Mouse (Mus musculus): Measurements from ENCODE around the gene Tmem205. TPM values are rescaled to one million over a fixed set of nuclear protein-coding genes. Genes with fewer than 3 reads are reported as not detected.
A peak's percentile ranks its signal among the peaks of the same experiment; 100 is the strongest.

Gene Tmem205
- 10 to 100 TPM; 13.7 to 14.2 TPM for total RNA-seq (2021)
- long read RNA-seq, experiment 1, transcript Tmem205-201 (4 exons, 785 nt): major isoform, 6 of 6 reads
- long read RNA-seq, experiment 1, partial matches to known transcripts: 0 of 6 reads
- long read RNA-seq, experiment 1, other reads (novel, unspliced or antisense): 0 of 6 reads
- long read RNA-seq, experiment 2, partial matches to known transcripts: 0 of 8 reads
- long read RNA-seq, experiment 2, other reads (novel, unspliced or antisense): 4 of 8 reads

- intact Hi-C loops (cut with DNase I; ENCODE audit: low total_unique reads): no loop called here
- peak; percentile 93 for DNase-seq
Observed at GRCm38 (mm10) chr9:21927208-21927753, at the start of gene Tmem205, which contains the start of gene Ccdc159. Gene Tmem205, minus strand, starts transcription at chr9:21927556. Gene Ccdc159, plus strand, starts transcription at chr9:21927471.

DNA sequence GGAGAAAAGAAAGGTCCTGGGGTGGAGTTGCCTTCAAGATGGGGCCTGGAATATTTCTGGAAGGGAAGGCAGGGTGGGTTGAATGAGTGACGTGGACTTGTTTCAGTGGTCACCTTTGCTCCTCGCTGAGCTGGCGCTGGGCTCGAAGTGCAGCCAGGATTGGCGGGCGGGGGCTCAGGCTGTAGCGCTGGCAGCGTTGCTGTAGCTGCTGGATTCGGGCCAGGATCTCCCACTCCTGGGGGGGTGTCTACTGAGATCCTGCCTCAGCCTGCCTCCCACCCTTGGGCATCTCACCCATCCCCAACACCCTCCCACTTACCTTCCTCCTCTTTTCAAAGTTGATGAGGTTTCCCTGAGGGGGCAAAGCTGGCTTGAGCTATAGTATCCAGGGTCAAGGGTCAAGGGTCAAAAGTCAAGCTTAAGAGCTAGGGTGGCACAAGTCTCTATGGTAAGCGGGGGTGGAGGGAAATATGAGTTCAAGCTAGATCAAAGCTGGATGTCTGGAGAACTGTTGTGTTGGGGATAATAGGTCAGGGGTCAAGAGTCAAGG is 49.3 kb upstream of the Tmem205 start:
- intact Hi-C loops (cut with DNase I; ENCODE audit: low total_unique reads): loop anchor here (10.0 kb wide), 1 partner anchor 168 kb away; no protein-coding TSS in a partner anchor
- DNase-seq: no peak

DNA sequence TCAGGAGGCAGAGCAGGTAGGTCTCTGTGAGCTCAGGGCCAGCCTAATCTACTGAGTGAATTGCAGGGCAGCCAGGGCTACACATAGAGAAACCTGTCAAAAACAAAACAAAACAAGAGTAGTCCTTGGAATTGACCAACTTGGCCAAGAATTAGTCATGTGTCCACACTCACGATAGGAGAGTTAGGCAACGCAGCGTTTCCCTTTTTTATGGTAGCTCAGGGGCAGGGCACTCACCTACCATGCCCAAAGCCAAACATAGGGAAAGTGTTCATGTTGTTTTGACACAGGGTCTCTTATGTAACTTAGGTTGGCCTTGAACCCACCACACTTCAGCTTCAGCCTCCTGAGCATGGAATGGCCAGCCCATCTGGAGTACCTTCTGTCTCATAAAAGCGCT is 41.9 kb upstream of the Tmem205 start:
- intact Hi-C loops (cut with DNase I; ENCODE audit: low total_unique reads): no loop called here
- no peak for DNase-seq

DNA sequence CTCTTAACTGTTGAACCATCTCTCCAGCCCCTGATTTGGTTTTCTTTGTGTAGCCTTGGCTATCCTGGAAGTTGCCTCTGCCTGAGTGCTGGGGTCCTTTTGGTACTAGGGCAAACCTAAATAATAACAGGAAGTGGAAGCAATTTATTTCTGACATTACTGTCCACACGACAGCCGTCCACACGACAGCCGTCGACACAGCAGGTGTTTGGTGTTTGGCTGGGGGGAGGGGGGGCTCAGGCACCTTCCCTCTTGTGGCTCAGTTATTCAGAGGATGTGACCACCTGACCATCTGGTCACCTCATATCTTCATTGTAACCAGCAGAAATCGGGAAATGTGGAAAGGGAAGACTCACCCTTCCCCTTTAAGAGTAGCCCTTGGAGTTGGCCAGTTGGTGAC is 41.5 kb upstream of the Tmem205 start:
- intact Hi-C loops (cut with DNase I; ENCODE audit: low total_unique reads): no loop called here
- DNase-seq: no peak

- DNase-seq: peak; percentile 79
- intact Hi-C loops (cut with DNase I; ENCODE audit: low total_unique reads): no loop called here
Observed at GRCm38 (mm10) chr9:21963417-21963816, 36.1 kb upstream of the Tmem205 start, which contains the start of gene Epor. Gene Epor, minus strand, starts transcription at chr9:21963506.

DNA sequence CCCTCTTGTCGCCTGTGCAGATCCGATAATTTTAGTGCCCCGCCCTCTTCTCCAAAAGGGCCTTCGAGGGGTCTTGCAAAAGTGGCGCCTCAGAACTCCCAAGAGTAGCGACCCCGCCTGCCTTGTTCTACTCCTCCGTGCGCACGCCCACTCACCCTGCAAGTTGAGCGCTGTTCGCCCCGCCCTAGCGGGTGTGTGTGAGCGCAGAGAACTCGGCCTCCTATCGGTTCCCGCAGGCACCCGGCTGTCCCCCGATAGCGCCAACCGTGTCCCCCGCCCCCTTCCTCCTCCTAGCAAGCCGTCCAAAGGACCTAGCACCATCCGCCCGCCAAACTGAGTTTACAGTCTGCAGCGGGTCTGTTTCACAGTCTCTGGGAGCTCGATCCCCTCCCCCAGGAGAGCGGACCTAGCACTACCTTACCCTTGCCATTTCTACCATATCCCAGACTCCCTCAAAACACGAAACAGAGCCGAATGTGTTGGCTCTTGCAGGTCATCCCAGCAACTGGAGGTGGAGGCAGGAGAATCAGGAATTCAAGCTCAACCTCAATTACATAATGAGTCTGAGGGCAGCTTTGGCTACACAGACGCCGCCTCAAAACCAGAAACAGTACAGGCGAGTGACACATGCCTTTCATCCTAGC is 35.2 kb upstream of the Tmem205 start:
- peak; percentile 68 for DNase-seq
- intact Hi-C loops (cut with DNase I; ENCODE audit: low total_unique reads): no loop called here

GRCm38 (mm10) chr9:21962010-21962409 is 34.7 kb upstream of the Tmem205 start:
- intact Hi-C loops (cut with DNase I; ENCODE audit: low total_unique reads): no loop called here
- DNase-seq: no peak

- intact Hi-C loops (cut with DNase I; ENCODE audit: low total_unique reads): no loop called here
- DNase-seq: no peak
Observed at GRCm38 (mm10) chr9:21961366-21961980, 34.1 kb upstream of the Tmem205 start.

DNA sequence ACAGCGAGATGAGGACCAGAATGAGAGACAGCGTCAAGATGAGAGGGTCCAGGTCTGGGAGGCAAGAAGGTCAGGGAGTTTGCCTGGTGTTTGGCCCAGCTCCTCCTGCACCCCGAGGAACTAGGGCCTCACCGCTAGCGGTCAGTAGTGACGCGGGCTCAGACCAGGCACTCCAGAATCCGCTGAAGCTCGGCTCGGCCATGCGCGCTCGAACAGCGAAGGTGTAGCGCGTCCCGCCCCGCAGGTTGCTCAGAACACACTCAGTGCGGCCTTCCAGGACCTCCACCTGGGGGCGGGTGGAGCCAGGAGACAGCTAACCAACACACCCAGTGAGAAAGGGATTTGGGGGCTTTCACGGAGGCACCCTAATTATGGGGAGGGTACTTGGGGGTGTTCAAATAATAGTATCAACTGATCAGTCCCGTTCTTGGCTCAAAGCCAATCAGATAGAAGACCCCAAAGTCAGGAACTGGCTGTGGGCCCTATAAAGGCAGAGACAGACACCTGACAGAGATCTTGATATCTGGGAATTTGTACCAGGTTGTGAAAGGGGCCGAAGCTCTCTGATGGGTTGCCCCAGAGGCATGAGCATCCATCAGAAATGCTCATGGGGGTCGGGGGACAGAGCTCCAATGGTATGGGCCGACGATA is 33.3 kb upstream of the Tmem205 start:
- DNase-seq: no peak
- intact Hi-C loops (cut with DNase I; ENCODE audit: low total_unique reads): no loop called here

- intact Hi-C loops (cut with DNase I; ENCODE audit: low total_unique reads): no loop called here
- no peak for DNase-seq
Observed at GRCm38 (mm10) chr9:21960135-21960534, 32.8 kb upstream of the Tmem205 start.

DNA sequence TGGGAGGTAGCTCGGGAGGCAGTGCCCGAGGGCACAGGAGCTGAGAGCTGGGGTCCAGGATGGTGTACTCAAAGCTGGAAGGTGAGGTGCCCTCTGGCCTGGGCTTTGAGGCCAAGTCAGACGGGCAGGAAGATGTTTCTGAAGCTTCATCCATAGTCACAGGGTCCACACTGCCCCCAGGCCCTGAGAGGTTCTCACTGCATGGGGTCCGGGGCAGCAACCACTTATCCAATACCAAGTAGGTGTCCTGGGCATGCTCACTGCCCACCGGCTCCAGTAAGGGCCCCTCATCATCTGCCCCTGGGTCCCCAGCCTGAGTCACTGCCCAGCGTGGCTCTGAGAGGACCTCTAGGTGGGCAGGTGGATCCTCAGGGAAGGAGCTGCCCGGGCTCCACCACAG is 31.9 kb upstream of the Tmem205 start:
- no peak for DNase-seq
- intact Hi-C loops (cut with DNase I; ENCODE audit: low total_unique reads): no loop called here

- intact Hi-C loops (cut with DNase I; ENCODE audit: low total_unique reads): no loop called here
- DNase-seq: no peak
Observed at GRCm38 (mm10) chr9:21958372-21958771, 31.0 kb upstream of the Tmem205 start.

DNA sequence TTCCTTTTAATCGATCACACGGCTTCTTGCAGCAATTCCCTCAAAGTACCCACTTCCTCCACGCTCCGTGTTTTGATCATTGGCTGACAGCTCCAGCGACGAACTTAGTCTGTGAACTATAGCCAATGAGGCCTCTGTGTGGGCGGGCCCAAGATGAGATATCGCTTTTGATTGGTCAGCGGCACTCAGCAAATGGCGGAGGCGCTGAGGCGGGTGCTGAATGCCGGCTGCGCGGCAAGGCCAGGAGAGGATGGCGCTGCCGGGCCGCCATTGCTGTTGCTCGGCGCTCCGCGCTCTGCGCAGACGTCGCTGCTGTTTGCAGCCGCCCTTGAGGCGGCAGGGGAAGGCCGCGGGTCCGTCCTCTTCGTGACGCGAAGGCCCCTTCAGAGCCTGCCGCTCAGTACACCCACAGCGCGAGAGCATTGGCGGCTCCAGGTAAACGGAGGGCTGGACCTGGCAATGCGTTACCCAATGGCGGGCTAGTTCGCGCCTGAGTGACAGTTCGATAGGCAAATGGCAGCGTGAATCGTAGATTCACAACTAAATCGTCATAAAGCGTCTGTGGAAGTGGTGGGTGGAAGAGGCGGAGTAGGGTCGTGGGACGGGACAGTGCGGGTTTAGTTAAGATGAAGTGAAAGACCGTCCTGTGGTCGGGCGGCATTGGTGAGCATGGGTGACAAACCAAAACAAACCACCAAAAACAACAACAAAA is 28.4 kb upstream of the Tmem205 start, which contains the start of gene Swsap1:
Swsap1 (plus strand) TSS at position 186 of the 712 bp plus-strand sequence.
- peak; percentile 95 for DNase-seq
- intact Hi-C loops (cut with DNase I; ENCODE audit: low total_unique reads): no loop called here

- intact Hi-C loops (cut with DNase I; ENCODE audit: low total_unique reads): no loop called here
- DNase-seq: no peak
Observed at GRCm38 (mm10) chr9:21955225-21955569, 27.8 kb upstream of the Tmem205 start.

DNA sequence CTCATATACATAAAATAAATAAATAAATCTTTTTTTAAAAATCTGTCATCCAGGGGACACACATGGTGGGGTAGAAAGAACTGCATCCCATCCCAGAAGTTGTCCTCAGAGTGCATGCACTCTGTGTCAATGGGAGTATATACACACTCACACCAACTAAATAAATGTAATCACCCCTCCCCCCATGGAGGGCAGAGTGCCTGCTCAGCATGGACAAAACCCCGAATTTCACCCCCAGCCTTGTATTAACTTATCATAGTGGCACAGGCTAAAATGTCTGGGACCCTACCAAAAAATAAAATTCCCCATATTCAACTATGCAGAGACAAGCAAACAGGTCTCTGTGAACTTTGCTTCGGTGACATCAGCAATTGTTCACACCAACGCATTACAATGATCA is 27.3 kb upstream of the Tmem205 start:
- intact Hi-C loops (cut with DNase I; ENCODE audit: low total_unique reads): no loop called here

GRCm38 (mm10) chr9:21953600-21953999 is 26.2 kb upstream of the Tmem205 start:
- intact Hi-C loops (cut with DNase I; ENCODE audit: low total_unique reads): no loop called here
- no peak for DNase-seq

More for the DNA sequence above, 27.3 kb upstream of the Tmem205 start:
- DNase-seq: no peak

DNA sequence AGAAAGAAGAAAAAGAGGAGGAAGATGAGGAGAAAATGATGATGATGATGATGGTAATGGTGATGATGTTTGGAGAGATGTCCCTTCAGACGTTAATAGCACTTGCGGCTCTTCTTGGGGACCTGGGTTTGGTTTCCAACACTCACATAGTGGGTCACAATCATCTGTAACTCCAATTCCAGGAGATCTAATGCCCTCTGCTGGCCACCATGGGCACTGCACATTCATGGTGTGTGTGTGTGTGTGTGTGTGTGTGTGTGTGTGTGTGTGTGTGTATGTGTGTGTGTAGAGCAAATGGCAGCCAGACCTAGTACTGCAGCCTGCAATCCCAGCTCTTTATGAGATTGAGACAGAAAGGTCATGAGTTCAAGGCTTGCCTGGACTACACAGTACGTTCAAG is 24.6 kb upstream of the Tmem205 start:
- intact Hi-C loops (cut with DNase I; ENCODE audit: low total_unique reads): no loop called here
- DNase-seq: no peak

GRCm38 (mm10) chr9:21950322-21950721 is 23.0 kb upstream of the Tmem205 start:
- intact Hi-C loops (cut with DNase I; ENCODE audit: low total_unique reads): no loop called here
- DNase-seq: peak; percentile 62

DNA sequence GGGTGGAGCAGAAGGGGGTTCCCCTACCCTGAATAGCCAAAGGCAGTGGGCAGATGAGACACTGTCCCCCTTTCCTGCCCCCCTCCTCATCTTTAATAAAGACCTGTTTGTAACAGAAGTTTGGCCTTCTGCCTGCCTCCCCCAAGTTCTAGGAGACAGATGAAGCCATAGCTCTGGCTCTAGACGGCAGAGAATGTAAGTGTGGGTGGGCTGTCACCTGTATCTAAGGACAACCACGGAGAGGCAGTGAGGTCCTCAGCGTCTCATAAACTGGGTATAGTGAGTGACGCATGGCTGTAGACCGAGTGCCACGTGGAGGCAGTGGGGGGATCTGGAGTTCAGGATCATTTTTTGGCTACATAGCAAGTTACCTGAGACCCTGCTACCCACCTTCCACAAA is 21.4 kb upstream of the Tmem205 start:
- intact Hi-C loops (cut with DNase I; ENCODE audit: low total_unique reads): no loop called here
- DNase-seq: no peak
